Mouse (Mus musculus): ENCODE data around the gene Mfn1. TPM values are rescaled to one million over a fixed set of nuclear protein-coding genes. Genes with fewer than 3 reads are reported as not detected.

Gene Mfn1
- total and polyA plus RNA-seq, 3 experiments: 16.6 to 27.4 (median 25.6) TPM

GRCm38 (mm10) chr3:32483035-32483434, 46.2 kb upstream of the Mfn1 start:
- in situ Hi-C loops (cut with MboI; ENCODE audit: low pct_ligation_motif_present, low pct_unique_long_range_greater_than_20kb, low sequenced_read_pairs): no loop called here
- Histone ChIP-seq H3K36me3 (replicated peaks in 1 of 2; ENCODE audit: control insufficient read depth in 1 of 2, insufficient read depth in 1 of 2, low read length in 1 of 2) (peaks cover 0 to 6% of the 10 kb centered on the region in 2 experiments), H3K27ac (ENCODE audit: insufficient read depth, low read depth) (no peak overlapping the region), H3K4me3 (replicated peaks in 1 of 3; ENCODE audit: low read depth in 2 of 3, low read length in 2 of 3, poor library complexity in 1 of 3) (no peak overlapping the region), H3K79me2 (replicated peaks; ENCODE audit: control insufficient read depth, extremely low read depth, insufficient read depth, poor library complexity, severe bottlenecking) (no peaks in the 10 kb centered on the region), H3K4me2 (ENCODE audit: insufficient read depth, low read depth, poor library complexity, severe bottlenecking) (no peak overlapping the region), H3K9me3 (replicated peaks; ENCODE audit: low read length) (no peaks in the 10 kb centered on the region), H3K4me1 (ENCODE audit: control insufficient read depth in 1 of 2, insufficient read depth in 2 of 2) (peaks cover 14 to 41% of the 10 kb centered on the region in 2 experiments), H3K9ac (ENCODE audit: insufficient read depth, low read depth) (no peak overlapping the region), H3K27me3 (replicated peaks) (no peaks in the 10 kb centered on the region)
- DNase-seq (ENCODE audit: extremely low read depth): no peak
- TF ChIP-seq ZNF384 (IDR thresholded peaks at IDR 0.05; ENCODE audit: low read depth, low read length): peak; percentile 61
- no peak for TF ChIP-seq ETS1 (conservative IDR thresholded peaks at IDR 0.05; ENCODE audit: low read depth, low read length)
- no peak for TF ChIP-seq POLR2A (IDR thresholded peaks at IDR 0.05; ENCODE audit: low read depth, low read length)
- dilution Hi-C loops (cut with MboI; ENCODE audit: extremely low pct_ligation_motif_present, extremely low pct_unique_long_range_greater_than_20kb, low sequenced_read_pairs): no loop called here

- Histone ChIP-seq H3K9me3 (replicated peaks; ENCODE audit: low read length) (no peaks in the 10 kb centered on the region), H3K27ac (ENCODE audit: insufficient read depth, low read depth) (no peak overlapping the region), H3K4me2 (ENCODE audit: insufficient read depth, low read depth, poor library complexity, severe bottlenecking) (0 out of 2 replicates have a peak overlapping the region, but pooled peaks have one; percentile 14), H3K27me3 (replicated peaks) (no peaks in the 10 kb centered on the region), H3K4me1 (ENCODE audit: control insufficient read depth in 1 of 2, insufficient read depth in 2 of 2) (peaks cover 22 to 56% of the 10 kb centered on the region in 2 experiments), H3K36me3 (replicated peaks in 1 of 2; ENCODE audit: control insufficient read depth in 1 of 2, insufficient read depth in 1 of 2, low read length in 1 of 2) (peaks cover 0 to 4% of the 10 kb centered on the region in 2 experiments), H3K9ac (ENCODE audit: insufficient read depth, low read depth) (0 out of 2 replicates have a peak overlapping the region, but pooled peaks have one; percentile 21), H3K79me2 (replicated peaks; ENCODE audit: control insufficient read depth, extremely low read depth, insufficient read depth, poor library complexity, severe bottlenecking) (no peaks in the 10 kb centered on the region), H3K4me3 (replicated peaks in 1 of 3; ENCODE audit: low read depth in 2 of 3, low read length in 2 of 3, poor library complexity in 1 of 3) (no peak overlapping the region)
- TF ChIP-seq CTCF (conservative IDR thresholded peaks at IDR 0.05 in 1 of 2, IDR thresholded peaks at IDR 0.05 in 1 of 2; ENCODE audit: low read depth in 2 of 2, low read length in 2 of 2) (no peak), ZC3H11A (IDR thresholded peaks at IDR 0.05; ENCODE audit: low read depth, low read length) (no peak), POLR2AphosphoS2 (IDR thresholded peaks at IDR 0.05; ENCODE audit: low read depth, low read length) (no peak), MYC (IDR thresholded peaks at IDR 0.05; ENCODE audit: low read depth, low read length) (peak; percentile 61; the same call in 1 of the 2 replicates), IRF4 (IDR thresholded peaks at IDR 0.05; ENCODE audit: low read depth, low read length) (no peak), JUND (conservative IDR thresholded peaks at IDR 0.05; ENCODE audit: low read depth, low read length) (no peak), ZNF384 (IDR thresholded peaks at IDR 0.05; ENCODE audit: low read depth, low read length) (peak; percentile 63), PAX5 (IDR thresholded peaks at IDR 0.05; ENCODE audit: low read length) (no peak), SIN3A (IDR thresholded peaks at IDR 0.05; ENCODE audit: low read length) (no peak), USF1 (IDR thresholded peaks at IDR 0.05; ENCODE audit: low read depth, low read length) (no peak), MXI1 (IDR thresholded peaks at IDR 0.05; ENCODE audit: low read depth, low read length) (no peak), KAT2A (IDR thresholded peaks at IDR 0.05; ENCODE audit: insufficient replicate concordance, low read length) (no peak), MEF2A (IDR thresholded peaks at IDR 0.05; ENCODE audit: borderline replicate concordance, low read depth, low read length) (no peak), EP300 (IDR thresholded peaks at IDR 0.05; ENCODE audit: low read length) (no peak)
- in situ Hi-C loops (cut with MboI; ENCODE audit: low pct_ligation_motif_present, low pct_unique_long_range_greater_than_20kb, low sequenced_read_pairs) (no loop called here), dilution Hi-C loops (cut with MboI; ENCODE audit: extremely low pct_ligation_motif_present, extremely low pct_unique_long_range_greater_than_20kb, low sequenced_read_pairs) (no loop called here)
- DNase-seq (ENCODE audit: extremely low read depth): no peak
Observed at GRCm38 (mm10) chr3:32486543-32486942, 42.7 kb upstream of the Mfn1 start.

Measured in CH12.LX (cell line).